Mouse (Mus musculus): ENCODE results near the gene Taf13.

Gene Taf13

GRCm38 (mm10) chr3:108574018-108574417, 2.5 kb downstream of the Taf13 start:
- DNase-seq (ENCODE audit: low spot score): no peak

- DNase-seq (ENCODE audit: low spot score): no peak
Measured at GRCm38 (mm10) chr3:108584580-108584979, 13.1 kb downstream of the Taf13 start.

DNA sequence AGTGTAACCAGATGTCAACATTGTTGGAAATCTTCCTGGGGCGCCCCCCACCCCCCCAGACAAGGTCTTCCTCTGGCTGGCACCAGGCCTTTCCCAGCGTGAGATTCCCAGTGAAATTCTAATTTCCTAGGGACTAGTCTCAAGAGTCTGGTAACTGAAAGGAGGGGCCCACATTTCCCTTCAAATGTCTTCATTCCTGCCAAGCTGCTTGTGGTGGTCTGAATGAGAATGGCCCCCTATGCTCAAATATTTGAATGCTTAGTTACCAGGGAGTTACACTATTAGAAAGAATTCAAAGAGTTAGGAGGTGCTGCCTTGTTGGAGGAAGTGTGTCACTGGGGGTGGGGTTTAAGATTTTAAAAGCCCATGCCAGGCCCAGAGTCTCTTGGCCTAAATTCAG, 16.9 kb downstream of the Taf13 start:
- DNase-seq (ENCODE audit: low spot score): no peak

GRCm38 (mm10) chr3:108590786-108591529, 19.5 kb downstream of the Taf13 start, which contains the start of gene Wdr47:
Gene Wdr47 (plus strand): TSS chr3:108591279.
- DNase-seq (ENCODE audit: low spot score): peak; percentile 88

DNA sequence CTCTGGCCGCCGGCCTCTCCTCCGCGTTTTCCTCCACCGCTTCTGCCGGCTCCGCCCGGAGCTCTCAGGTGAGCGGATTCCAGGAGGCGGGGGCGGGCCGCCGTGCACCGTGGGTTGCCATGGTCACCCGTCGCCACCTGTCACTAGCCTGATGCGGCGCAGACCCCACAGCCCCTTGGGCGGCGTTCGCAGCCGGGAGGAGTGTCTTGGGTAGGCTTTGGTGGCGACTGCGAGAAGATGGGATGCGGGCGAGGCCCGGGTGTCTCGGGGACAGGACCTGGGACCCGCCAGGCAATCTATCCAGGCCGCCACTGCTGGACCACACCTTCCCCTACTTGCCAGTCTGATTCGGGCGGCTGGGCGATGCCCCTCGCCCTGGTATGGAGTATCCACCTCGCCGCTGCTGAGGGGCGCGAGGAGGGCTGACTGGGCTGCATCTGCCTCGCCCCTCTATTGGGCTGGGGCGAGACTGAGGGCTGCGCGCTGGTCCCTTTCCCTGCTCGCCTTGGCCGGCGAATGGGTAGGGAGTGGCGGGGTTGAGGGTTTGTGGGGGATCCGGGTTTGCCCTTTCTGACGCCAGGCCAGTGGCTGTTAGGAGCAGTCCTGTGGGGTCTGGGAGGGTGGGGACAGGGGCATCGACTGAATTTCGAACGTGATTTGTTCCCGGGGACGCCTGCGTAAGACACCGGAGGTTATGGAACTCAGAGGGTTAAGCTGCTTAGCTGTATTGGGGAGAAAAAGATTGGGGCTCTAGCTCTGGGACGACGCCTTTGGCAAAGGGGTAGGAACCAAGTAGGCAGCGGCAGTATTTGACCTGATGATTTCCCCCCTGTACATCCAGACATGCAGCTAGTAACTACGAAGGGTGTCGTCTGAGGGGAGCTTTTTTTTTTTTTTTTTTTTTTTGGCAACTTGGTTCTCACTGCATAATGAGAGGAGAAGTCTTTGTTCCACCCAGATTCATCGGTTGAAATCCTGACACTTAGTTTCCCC, 20.3 kb downstream of the Taf13 start:
- DNase-seq (ENCODE audit: low spot score): no peak

GRCm38 (mm10) chr3:108608906-108609305, 37.4 kb downstream of the Taf13 start:
- no peak for DNase-seq (ENCODE audit: low spot score)

All from ovary, postnatal 10 days (tissue).